ENCODE assay signal across 7 mouse cellular contexts in genomic region chr12:80059773-80060328, GRCm38 (mm10). TPM values are rescaled to one million over a fixed set of nuclear protein-coding genes. Genes with fewer than 3 reads are reported as not detected.
A peak's percentile ranks its signal among the peaks of the same experiment; 100 is the strongest.
DNase-seq lines count a peak whose midpoint lies in the region; ATAC-seq and TF ChIP-seq lines count a peak whose summit lies in the region.

No protein-coding gene starts in this region.

- H3K4me2 ChIP-seq in embryonic facial prominence, embryonic 14.5 days (ENCODE audit: low read depth, low read length): no peak overlapping the region
- H3K4me2 ChIP-seq in intestine, embryonic 16.5 days (ENCODE audit: low read depth, low read length): no peak overlapping the region
- no peak overlapping the region for H3K4me2 ChIP-seq in midbrain, embryonic 14.5 days (ENCODE audit: low read length)

- H3K4me3 ChIP-seq in layer of hippocampus, adult 2 months: no peak overlapping the region
- no peak overlapping the region for H3K4me3 ChIP-seq in embryonic facial prominence, embryonic 14.5 days (ENCODE audit: low read depth, low read length)
- no peak overlapping the region for H3K4me3 ChIP-seq in intestine, embryonic 16.5 days (ENCODE audit: low read length)
- no peak overlapping the region for H3K4me3 ChIP-seq in midbrain, embryonic 14.5 days (replicated peaks; ENCODE audit: low read depth, low read length)

- TF ChIP-seq CTCF in layer of hippocampus, adult 2 months (conservative IDR thresholded peaks at IDR 0.05): no peak

- WGBS in embryonic facial prominence, embryonic 14.5 days: 42% methylated on average over 5 of the region's 5 CpGs
- WGBS in intestine, embryonic 16.5 days: 67% methylated on average over 5 of the region's 5 CpGs
- WGBS in midbrain, embryonic 14.5 days: 73% methylated on average over 5 of the region's 5 CpGs

- H3K36me3 ChIP-seq in embryonic facial prominence, embryonic 14.5 days (ENCODE audit: control insufficient read depth, insufficient read depth, low read length): no peaks in the 10 kb centered on the region
- H3K36me3 ChIP-seq in intestine, embryonic 16.5 days (ENCODE audit: control insufficient read depth, insufficient read depth, low read length): no peaks in the 10 kb centered on the region
- no peaks in the 10 kb centered on the region for H3K36me3 ChIP-seq in midbrain, embryonic 14.5 days (ENCODE audit: control insufficient read depth, insufficient read depth, low read length)

- H3K4me1 ChIP-seq in embryonic facial prominence, embryonic 14.5 days (ENCODE audit: control insufficient read depth, insufficient read depth, low read length): peaks cover 45% of the 10 kb centered on the region
- peaks cover 41% of the 10 kb centered on the region for H3K4me1 ChIP-seq in intestine, embryonic 16.5 days (ENCODE audit: control insufficient read depth, insufficient read depth, low read length)
- H3K4me1 ChIP-seq in midbrain, embryonic 14.5 days (ENCODE audit: control insufficient read depth, insufficient read depth, low read length): peaks cover 41% of the 10 kb centered on the region

- no peak for ATAC-seq in embryonic facial prominence, embryonic 14.5 days (ENCODE audit: low read depth)
- no peak for ATAC-seq in intestine, embryonic 16.5 days
- no peak for ATAC-seq in midbrain, embryonic 14.5 days (ENCODE audit: low FRiP score, low TSS enrichment)
- ATAC-seq in megakaryocyte-erythroid progenitor cell, adult 5-6 weeks (replicated peaks; ENCODE audit: low FRiP score, low TSS enrichment, poor library complexity, severe bottlenecking): no peak

- H3K27ac ChIP-seq in layer of hippocampus, adult 2 months: peak overlapping the region; percentile 53; the same call in 1 of the 2 replicates
- H3K27ac ChIP-seq in embryonic facial prominence, embryonic 14.5 days (replicated peaks; ENCODE audit: low read depth, low read length): peak overlapping the region; percentile 1
- H3K27ac ChIP-seq in intestine, embryonic 16.5 days (ENCODE audit: low read length): peak overlapping the region; percentile 78
- peak overlapping the region; percentile 84; the same call in 1 of the 2 replicates for H3K27ac ChIP-seq in midbrain, embryonic 14.5 days (replicated peaks; ENCODE audit: low read depth, low read length)

- no peak overlapping the region for H3K9ac ChIP-seq in embryonic facial prominence, embryonic 14.5 days (ENCODE audit: low read depth, low read length)
- H3K9ac ChIP-seq in intestine, embryonic 16.5 days (ENCODE audit: low read depth, low read length): peak overlapping the region; percentile 39; the same call in 1 of the 2 replicates
- H3K9ac ChIP-seq in midbrain, embryonic 14.5 days (replicated peaks; ENCODE audit: low read length): no peak overlapping the region

- H3K27me3 ChIP-seq in embryonic facial prominence, embryonic 14.5 days (replicated peaks; ENCODE audit: control insufficient read depth, insufficient read depth, low read length): no peaks in the 10 kb centered on the region
- no peaks in the 10 kb centered on the region for H3K27me3 ChIP-seq in intestine, embryonic 16.5 days (replicated peaks; ENCODE audit: control insufficient read depth, insufficient read depth, low read length)
- H3K27me3 ChIP-seq in midbrain, embryonic 14.5 days (ENCODE audit: control insufficient read depth, insufficient read depth, low read length): no peaks in the 10 kb centered on the region

- no peak for DNase-seq in layer of hippocampus, adult 2 months (ENCODE audit: low spot score in 2 of 2)
- DNase-seq in layer of hippocampus, postnatal 14 days (ENCODE audit: low spot score in 2 of 2): no peak
- no peak for DNase-seq in embryonic facial prominence, embryonic 14.5 days (ENCODE audit: low spot score)
- DNase-seq in midbrain, embryonic 14.5 days: no peak
- DNase-seq in spleen, postnatal 4 days (ENCODE audit: low spot score in 2 of 2): no peak

- H3K9me3 ChIP-seq in embryonic facial prominence, embryonic 14.5 days (ENCODE audit: control insufficient read depth, low read length): no peaks in the 10 kb centered on the region
- H3K9me3 ChIP-seq in intestine, embryonic 16.5 days (ENCODE audit: control insufficient read depth, low read length): no peaks in the 10 kb centered on the region
- no peaks in the 10 kb centered on the region for H3K9me3 ChIP-seq in midbrain, embryonic 14.5 days (ENCODE audit: control insufficient read depth, low read length)

RNA-seq across cellular contexts. Expression of gene Zfp36l1, which starts 53.0 kb away (rescaled TPM):
- 10 to 100 TPM; 35.2 to 39.4 TPM for total RNA-seq in layer of hippocampus, adult 2 months (2021)
- 10 to 100 TPM; 48.3 to 50.3 TPM for total RNA-seq in layer of hippocampus, postnatal 14 days (2021)
- 145 and 151 TPM in 2 replicates for polyA plus RNA-seq in embryonic facial prominence, embryonic 14.5 days (2014; fragmentation: Nextera tagmentation; extraction: Ambion mirVana)
- polyA plus RNA-seq in intestine, embryonic 16.5 days (2015; fragmentation: Nextera tagmentation; extraction: Ambion mirVana): 79.7 and 89.1 TPM in 2 replicates
- 32.3 and 52.3 TPM in 2 replicates for polyA plus RNA-seq in midbrain, embryonic 14.5 days (2014; fragmentation: Nextera tagmentation; extraction: Ambion mirVana)
- 76.1 and 121 TPM in 2 replicates for total RNA-seq in megakaryocyte-erythroid progenitor cell, adult 5-6 weeks (2014; fragmentation: Nextera tagmentation)
- 12.4 and 18.5 TPM in 2 replicates for total RNA-seq in megakaryocyte-erythroid progenitor cell, adult 5-6 weeks (2017)

Comparison
In these comparisons a context has a peak if more than half of its experiments do, and no peak if none do; other contexts are left out.
1. H3K27ac ChIP-seq: peak in every context shown above with its lines; median percentile 84 in midbrain, embryonic 14.5 days; 78 in intestine, embryonic 16.5 days; 53 in layer of hippocampus, adult 2 months; 1 in embryonic facial prominence, embryonic 14.5 days.